Mouse (Mus musculus) heart, adult 2 months (tissue): ENCODE results near the gene Lgi4. TPM values are rescaled to one million over a fixed set of nuclear protein-coding genes. Genes with fewer than 3 reads are reported as not detected.

ENCODE experiments used
- DNase-seq, 2 experiments: peaks; one replicate each; pipeline ENCODE4 v3.0.0; 2021
- H3K27ac ChIP-seq: fragments of 200-600 bp; 2 replicates; pipeline ENCODE4 v1.8.1; 2022
- H3K27me3 ChIP-seq: fragments of 200-500 bp; 2 replicates; pipeline ENCODE4 v1.6.1; 2012; ENCODE audit warnings: mild to moderate bottlenecking, low read length, inconsistent platforms, mixed read lengths; ENCODE audit not compliant: control insufficient read depth, insufficient read depth
- H3K36me3 ChIP-seq: fragments of 200-500 bp; 2 replicates; pipeline ENCODE4 v1.6.1; 2012; ENCODE audit warnings: low read length, inconsistent platforms; ENCODE audit not compliant: control insufficient read depth, insufficient read depth
- H3K4me1 ChIP-seq: fragments of 200-500 bp; 2 replicates; pipeline ENCODE4 v1.6.1; 2011; ENCODE audit warnings: low read length; ENCODE audit not compliant: control insufficient read depth, insufficient read depth
- H3K4me3 ChIP-seq: fragments of 200-600 bp; 2 replicates; pipeline ENCODE4 v1.8.1; 2022
- H3K79me2 ChIP-seq: fragments of 200-500 bp; replicated peaks from 2 replicates; pipeline ENCODE4 v1.6.1; 2012; ENCODE audit warnings: mild to moderate bottlenecking, inconsistent platforms, low read length, moderate library complexity, mixed read lengths; ENCODE audit not compliant: control insufficient read depth, insufficient read depth
- H3K9ac ChIP-seq: fragments of 200-500 bp; 2 replicates; pipeline ENCODE4 v1.6.1; 2012; ENCODE audit warnings: low read depth, mild to moderate bottlenecking, control low read depth, inconsistent platforms, low read length, mixed read lengths
- CTCF ChIP-seq: fragments of 200-600 bp; IDR thresholded peaks from 2 replicates; pipeline ENCODE4 v1.8.1; 2022; ENCODE audit warnings: antibody characterized with exemption, mild to moderate bottlenecking, moderate library complexity
- EP300 ChIP-seq: fragments of 200-500 bp; IDR thresholded peaks from 2 replicates; pipeline ENCODE4 v1.6.1; 2011; ENCODE audit warnings: low read depth, low read length, control low read depth; ENCODE audit not compliant: insufficient read depth
- POLR2A ChIP-seq: fragments of 200-500 bp; IDR thresholded peaks from 2 replicates; pipeline ENCODE4 v1.6.1; 2011; ENCODE audit warnings: mild to moderate bottlenecking, low read depth, low read length, control low read depth; ENCODE audit not compliant: insufficient read depth
- WGBS: fragments of 180-500 bp; shearing (Covaris S2); methylation state at CpG from one replicate; pipeline ENCODE4 v1.1.7; 2018; 5-methylcytosine and 5-hydroxymethylcytosine counted together
- intact Hi-C: fragments of 180-260 bp; cut with DNase I; formaldehyde crosslinking; loops from one replicate; pipeline ENCODE4 v1.15.1; 2025
- polyA plus RNA-seq: library from polyadenylated mRNA; depleted of rRNA; stranded (reverse); fragments of >200 nt; gene quantifications from 2 replicates; pipeline ENCODE4 v1.2.3, GENCODE M21; 2012
- total RNA-seq, 2 experiments: library from RNA; stranded (reverse); gene quantifications; 2 replicates each; pipeline ENCODE4 v1.2.3; 2021

Lgi4 gene
- total and polyA plus RNA-seq, 3 experiments = 3.8 to 5.4 (median 3.9) TPM

GRCm38 (mm10) chr7:31080611-31081010, 21.5 kb downstream of the Lgi4 start:
- WGBS = 76% methylated on average over 3 of the region's 3 CpGs

GRCm38 (mm10) chr7:31081106-31081505, 22.0 kb downstream of the Lgi4 start:
- TF ChIP-seq POLR2A = no peak
- intact Hi-C loops = loop anchor here (2.0 kb wide), 1 partner anchor 22 kb away; the partner anchor contains the start of gene Lgi4
- no peak overlapping the region for H3K4me3 ChIP-seq
- H3K27me3 ChIP-seq = no peaks in the 10 kb centered on the region
- H3K79me2 ChIP-seq = no peaks in the 10 kb centered on the region
- no peaks in the 10 kb centered on the region for H3K36me3 ChIP-seq
- peaks cover 16% of the 10 kb centered on the region for H3K4me1 ChIP-seq
- 56% methylated on average over 1 of the region's 1 CpGs for WGBS
- no peak overlapping the region for H3K9ac ChIP-seq
- DNase-seq = no peak
- no peak overlapping the region; the same call in 1 of the 2 replicates for H3K27ac ChIP-seq

More at GRCm38 (mm10) chr7:31080611-31081010, 21.5 kb downstream of the Lgi4 start:
- TF ChIP-seq POLR2A (no peak), CTCF (no peak), EP300 (no peak)
- no peaks in the 10 kb centered on the region for H3K27me3 ChIP-seq
- no peaks in the 10 kb centered on the region for H3K36me3 ChIP-seq
- no peak for DNase-seq
- H3K27ac ChIP-seq = no peak overlapping the region
- intact Hi-C loops = loop anchor here (2.0 kb wide), 1 partner anchor 22 kb away; the partner anchor contains the start of gene Lgi4
- H3K4me1 ChIP-seq = peaks cover 14% of the 10 kb centered on the region
- H3K9ac ChIP-seq = no peak overlapping the region
- H3K79me2 ChIP-seq = no peaks in the 10 kb centered on the region
- H3K4me3 ChIP-seq = no peak overlapping the region

- Histone ChIP-seq H3K27ac (peak overlapping the region; percentile 87), H3K36me3 (no peaks in the 10 kb centered on the region), H3K27me3 (no peaks in the 10 kb centered on the region), H3K4me3 (no peak overlapping the region), H3K9ac (no peak overlapping the region; the same call in 1 of the 2 replicates), H3K79me2 (no peaks in the 10 kb centered on the region), H3K4me1 (peaks cover 16% of the 10 kb centered on the region)
- DNase-seq = no peak
- intact Hi-C loops = no loop called here
- no peak for TF ChIP-seq CTCF
- no peak for TF ChIP-seq POLR2A
- no peak for TF ChIP-seq EP300
Observed at GRCm38 (mm10) chr7:31082106-31082505, 23.0 kb downstream of the Lgi4 start.

GRCm38 (mm10) chr7:31082831-31083588, 23.9 kb downstream of the Lgi4 start:
- Histone ChIP-seq H3K9ac (peak overlapping the region; percentile 21), H3K4me3 (no peak overlapping the region)
- WGBS = 58% methylated on average over 14 of the region's 14 CpGs

DNA sequence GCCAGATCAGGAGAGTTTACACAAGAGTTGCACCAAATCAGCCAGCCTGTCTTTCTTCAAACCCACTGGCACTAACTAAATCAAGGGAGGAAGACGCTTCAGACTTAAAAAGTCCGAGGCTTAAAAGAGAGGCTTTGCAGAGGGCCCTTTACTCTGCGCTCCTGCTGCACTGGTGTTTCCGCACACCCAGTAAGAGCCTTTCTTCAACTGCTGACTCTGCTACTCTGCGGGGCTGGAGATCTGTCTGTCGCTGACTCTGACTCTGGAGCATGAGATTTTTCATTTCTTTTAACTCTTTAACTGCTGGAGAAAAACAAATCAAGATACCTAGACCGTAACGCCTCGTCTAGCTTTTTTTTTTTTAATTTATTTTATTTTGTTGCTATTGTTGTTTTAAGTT, 25.0 kb downstream of the Lgi4 start:
- Histone ChIP-seq H3K36me3 (no peaks in the 10 kb centered on the region), H3K27ac (peak overlapping the region; percentile 87), H3K4me1 (peaks cover 18% of the 10 kb centered on the region), H3K27me3 (no peaks in the 10 kb centered on the region), H3K4me3 (no peak overlapping the region), H3K9ac (no peak overlapping the region), H3K79me2 (no peaks in the 10 kb centered on the region)
- TF ChIP-seq EP300 (no peak), CTCF (no peak), POLR2A (no peak)
- DNase-seq = no peak
- 72% methylated on average over 9 of the region's 9 CpGs for WGBS
- intact Hi-C loops = no loop called here

More at GRCm38 (mm10) chr7:31082831-31083588, 23.9 kb downstream of the Lgi4 start:
- intact Hi-C loops = no loop called here
- Histone ChIP-seq H3K27me3 (no peaks in the 10 kb centered on the region), H3K27ac (peak overlapping the region; percentile 87), H3K36me3 (no peaks in the 10 kb centered on the region), H3K4me1 (peaks cover 16% of the 10 kb centered on the region), H3K79me2 (no peaks in the 10 kb centered on the region)
- DNase-seq = peak; percentile 82 to 88
- TF ChIP-seq POLR2A = peak; percentile 42; the same call in 1 of the 2 replicates
- no peak for TF ChIP-seq CTCF
- TF ChIP-seq EP300 = peak; percentile 98

GRCm38 (mm10) chr7:31085171-31085570, 26.0 kb downstream of the Lgi4 start:
- Histone ChIP-seq H3K4me3 (no peak overlapping the region), H3K79me2 (no peaks in the 10 kb centered on the region), H3K27me3 (no peaks in the 10 kb centered on the region), H3K9ac (no peak overlapping the region), H3K27ac (peak overlapping the region; percentile 87), H3K4me1 (peaks cover 18% of the 10 kb centered on the region), H3K36me3 (no peaks in the 10 kb centered on the region)
- peak; percentile 71 to 77 for DNase-seq
- 2% methylated on average over 3 of the region's 3 CpGs for WGBS
- TF ChIP-seq EP300 = peak; percentile 34; the same call in 1 of the 2 replicates
- TF ChIP-seq CTCF = no peak
- peak; percentile 34; the same call in 1 of the 2 replicates for TF ChIP-seq POLR2A
- intact Hi-C loops = no loop called here
